Mouse (Mus musculus) CH12.LX (cell line): ENCODE measurements around the gene Lactbl1. TPM values are rescaled to one million over a fixed set of nuclear protein-coding genes. Genes with fewer than 3 reads are reported as not detected.

Source experiments
- DNase-seq: peaks from one replicate; pipeline ENCODE4 v3.0.0-alpha.2; 2013; ENCODE audit errors: extremely low read depth
- H3K27ac ChIP-seq: 2 replicates; pipeline ENCODE4 v1.5.1; 2012; ENCODE audit warnings: low read depth, mild to moderate bottlenecking, control low read depth, moderate library complexity; ENCODE audit not compliant: insufficient read depth
- H3K27me3 ChIP-seq: replicated peaks from 2 replicates; pipeline ENCODE3; 2012; ENCODE audit warnings: inconsistent platforms
- H3K36me3 ChIP-seq, 2 experiments: replicated peaks in 1 of 2; 2 replicates each; pipeline versions ENCODE3 to v1.6.1; 2012; ENCODE audit warnings: inconsistent platforms in 1 of 2, low read length in 1 of 2, mild to moderate bottlenecking in 1 of 2, mixed read lengths in 1 of 2, moderate library complexity in 1 of 2; ENCODE audit not compliant: control insufficient read depth in 1 of 2, insufficient read depth in 1 of 2
- H3K4me1 ChIP-seq, 2 experiments: 2 replicates each; pipeline ENCODE4 v1.6.1; 2012; ENCODE audit warnings: inconsistent platforms in 1 of 2, moderate library complexity in 1 of 2; ENCODE audit not compliant: insufficient read depth in 2 of 2, control insufficient read depth in 1 of 2
- H3K4me2 ChIP-seq: 2 replicates; pipeline ENCODE4 v1.6.1; 2012; ENCODE audit warnings: low read depth, mild to moderate bottlenecking, control low read depth; ENCODE audit not compliant: poor library complexity, insufficient read depth, severe bottlenecking
- H3K4me3 ChIP-seq, 3 experiments: fragments of 150-350 bp in 1 of 3; sonication (generic) in 1 of 3; replicated peaks in 1 of 3; 2 replicates each; pipeline versions ENCODE3 to v1.5.1; 2011 to 2012; ENCODE audit warnings: low read depth in 2 of 3, low read length in 2 of 3, mild to moderate bottlenecking in 2 of 3, moderate library complexity in 2 of 3, control low read depth in 1 of 3, improper control_type of control experiment in 1 of 3, inconsistent platforms in 1 of 3, mixed read lengths in 1 of 3; ENCODE audit not compliant: poor library complexity in 1 of 3
- H3K79me2 ChIP-seq: replicated peaks from 2 replicates; pipeline ENCODE4 v1.6.1; 2012; ENCODE audit warnings: mild to moderate bottlenecking, moderate library complexity; ENCODE audit not compliant: control insufficient read depth, poor library complexity, insufficient read depth, severe bottlenecking; ENCODE audit errors: extremely low read depth
- H3K9ac ChIP-seq: 2 replicates; pipeline ENCODE4 v1.6.1; 2012; ENCODE audit warnings: low read depth, mild to moderate bottlenecking, control low read depth, moderate library complexity; ENCODE audit not compliant: insufficient read depth
- H3K9me3 ChIP-seq: replicated peaks from 2 replicates; pipeline ENCODE3; 2012; ENCODE audit warnings: low read length, inconsistent platforms, mixed read lengths
- CTCF ChIP-seq, 2 experiments: IDR thresholded peaks in 1 of 2; conservative IDR thresholded peaks in 1 of 2; 2 replicates each; pipeline ENCODE4 v1.5.1; 2011 to 2012; ENCODE audit warnings: low read depth in 2 of 2, low read length in 2 of 2, improper control_type of control experiment in 1 of 2, inconsistent platforms in 1 of 2, mild to moderate bottlenecking in 1 of 2, moderate library complexity in 1 of 2
- EP300 ChIP-seq: IDR thresholded peaks from 2 replicates; pipeline ENCODE4 v1.6.1; 2011; ENCODE audit warnings: low read length, improper control_type of control experiment
- ETS1 ChIP-seq: conservative IDR thresholded peaks from 2 replicates; pipeline ENCODE4 v1.6.1; 2012; ENCODE audit warnings: low read depth, mild to moderate bottlenecking, inconsistent platforms, low read length, improper control_type of control experiment, moderate library complexity
- GABPA ChIP-seq: IDR thresholded peaks from 2 replicates; pipeline ENCODE4 v1.6.1; 2012; ENCODE audit warnings: low read depth, low read length, improper control_type of control experiment, inconsistent platforms; ENCODE audit not compliant: insufficient replicate concordance
- IRF4 ChIP-seq: IDR thresholded peaks from 2 replicates; pipeline ENCODE4 v1.6.1; 2014; ENCODE audit warnings: low read depth, mild to moderate bottlenecking, inconsistent platforms, low read length, improper control_type of control experiment
- JUND ChIP-seq: conservative IDR thresholded peaks from 2 replicates; pipeline ENCODE4 v1.6.1; 2011; ENCODE audit warnings: low read depth, low read length, improper control_type of control experiment
- MAFK ChIP-seq: IDR thresholded peaks from 2 replicates; pipeline ENCODE4 v1.6.1; 2011; ENCODE audit warnings: low read length, improper control_type of control experiment; ENCODE audit not compliant: insufficient replicate concordance
- MAZ ChIP-seq: IDR thresholded peaks from 2 replicates; pipeline ENCODE4 v1.6.1; 2012; ENCODE audit warnings: low read depth, mild to moderate bottlenecking, inconsistent platforms, low read length, improper control_type of control experiment, moderate library complexity
- MEF2A ChIP-seq: IDR thresholded peaks from 2 replicates; pipeline ENCODE4 v1.6.1; 2014; ENCODE audit warnings: low read depth, mild to moderate bottlenecking, inconsistent platforms, low read length, improper control_type of control experiment, borderline replicate concordance
- MYC ChIP-seq: IDR thresholded peaks from 2 replicates; pipeline ENCODE4 v1.6.1; 2011; ENCODE audit warnings: low read depth, mild to moderate bottlenecking, improper control_type of control experiment, low read length
- NELFE ChIP-seq: IDR thresholded peaks from 2 replicates; pipeline ENCODE4 v1.6.1; 2011; ENCODE audit warnings: low read depth, low read length, improper control_type of control experiment
- NRF1 ChIP-seq: IDR thresholded peaks from 2 replicates; pipeline ENCODE4 v1.6.1; 2014; ENCODE audit warnings: low read depth, mild to moderate bottlenecking, inconsistent platforms, low read length, improper control_type of control experiment, moderate library complexity
- POLR2A ChIP-seq: IDR thresholded peaks from 2 replicates; pipeline ENCODE4 v1.6.1; 2011; ENCODE audit warnings: low read depth, mild to moderate bottlenecking, improper control_type of control experiment, low read length
- RCOR1 ChIP-seq: conservative IDR thresholded peaks from 2 replicates; pipeline ENCODE4 v1.6.1; 2012; ENCODE audit warnings: low read depth, mild to moderate bottlenecking, inconsistent platforms, low read length, improper control_type of control experiment
- SIN3A ChIP-seq: IDR thresholded peaks from 2 replicates; pipeline ENCODE4 v1.6.1; 2012; ENCODE audit warnings: low read length, improper control_type of control experiment, inconsistent platforms
- SMC3 ChIP-seq: IDR thresholded peaks from 2 replicates; pipeline ENCODE4 v1.6.1; 2011; ENCODE audit warnings: low read depth, low read length, improper control_type of control experiment
- TCF12 ChIP-seq: IDR thresholded peaks from 2 replicates; pipeline ENCODE4 v1.6.1; 2014; ENCODE audit warnings: low read depth, mild to moderate bottlenecking, inconsistent platforms, low read length, improper control_type of control experiment
- USF2 ChIP-seq: conservative IDR thresholded peaks from 2 replicates; pipeline ENCODE4 v1.6.1; 2011; ENCODE audit warnings: low read depth, low read length, improper control_type of control experiment
- dilution Hi-C: fragments of 300-500 bp; cut with MboI; formaldehyde crosslinking; loops from 2 replicates; pipeline ENCODE4 v1.14.3; 2020; ENCODE audit warnings: low sequenced_read_pairs; ENCODE audit not compliant: extremely low pct_unique_long_range_greater_than_20kb, extremely low pct_ligation_motif_present
- in situ Hi-C: fragments of 300-500 bp; cut with MboI; formaldehyde crosslinking; loops from 3 replicates; pipeline ENCODE4 v1.14.3; 2019; ENCODE audit warnings: low sequenced_read_pairs, low pct_ligation_motif_present, low pct_unique_long_range_greater_than_20kb, mixed read lengths
- polyA plus RNA-seq: library from polyadenylated mRNA; unstranded; fragments of >175 nt; gene quantifications from 2 replicates; pipeline ENCODE4 v1.2.1, GENCODE M21; 2012; ENCODE audit warnings: low read depth; ENCODE audit not compliant: insufficient read length
- total RNA-seq, 2 experiments: library from RNA; depleted of rRNA; stranded (reverse); fragments of 300-350 nt in 1 of 2; fragments of >200 nt in 1 of 2; gene quantifications; 2 replicates each; pipeline ENCODE4 v1.2.3; 2012 to 2014

The Lactbl1 gene
- total and polyA plus RNA-seq, 3 experiments = not detected

- peaks cover 15% of the 10 kb centered on the region for H3K79me2 ChIP-seq
- no peaks in the 10 kb centered on the region for H3K27me3 ChIP-seq
- H3K9ac ChIP-seq = no peak overlapping the region
- in situ Hi-C loops (loop anchor here (25.0 kb wide), 1 partner anchor 369 kb away; the partner anchor contains the start of gene Tcea3), dilution Hi-C loops (no loop called here)
- no peak for DNase-seq
- no peak overlapping the region for H3K4me2 ChIP-seq
- TF ChIP-seq GABPA (no peak), POLR2A (no peak), MAFK (no peak), ETS1 (no peak), MAZ (no peak), IRF4 (no peak), MYC (no peak), USF2 (no peak), CTCF (conservative IDR thresholded peaks at IDR 0.05 in 1 of 2, IDR thresholded peaks at IDR 0.05 in 1 of 2; ENCODE audit: low read depth in 2 of 2, low read length in 2 of 2) (no peak), MEF2A (no peak), SMC3 (no peak), SIN3A (no peak), NELFE (no peak), TCF12 (no peak), JUND (no peak)
- H3K9me3 ChIP-seq = no peaks in the 10 kb centered on the region
- no peak overlapping the region for H3K4me3 ChIP-seq
- peaks cover under 1 to 5% of the 10 kb centered on the region in 2 experiments; a peak in 2 of 4 replicates for H3K4me1 ChIP-seq
- no peaks in the 10 kb centered on the region for H3K36me3 ChIP-seq
- no peak overlapping the region for H3K27ac ChIP-seq
These were observed 16.5 kb upstream of the Lactbl1 start for GRCm38 (mm10) chr4:136605756-136606485.

- no peaks in the 10 kb centered on the region for H3K27me3 ChIP-seq
- no peak for DNase-seq
- no peak within 1 kb of the TSS for H3K4me2 ChIP-seq
- H3K27ac ChIP-seq = no peak within 1 kb of the TSS
- no peaks in the 10 kb centered on the region for H3K36me3 ChIP-seq
- no peaks in the 10 kb centered on the region for H3K9me3 ChIP-seq
- dilution Hi-C loops = no loop called here
- no peaks in the 10 kb centered on the region for H3K79me2 ChIP-seq
- in situ Hi-C loops = loop anchor here (25.0 kb wide), 1 partner anchor 373 kb away; the partner anchor contains the start of gene Tcea3
- H3K4me1 ChIP-seq = no peaks in the 10 kb centered on the region
- no peak within 1 kb of the TSS for H3K9ac ChIP-seq
- no peak within 1 kb of the TSS for H3K4me3 ChIP-seq
- no peak for TF ChIP-seq IRF4
- TF ChIP-seq NRF1 = no peak
- no peak for TF ChIP-seq RCOR1
- TF ChIP-seq EP300 = no peak
These were observed 12.0 kb upstream of the Lactbl1 start, which contains the start of gene Tex46 for GRCm38 (mm10) chr4:136610387-136610856. Gene Tex46, plus strand, starts transcription at chr4:136610437.
